Mouse (Mus musculus): Measurements from ENCODE around the gene Mylk3. TPM values are rescaled to one million over a fixed set of nuclear protein-coding genes. Genes with fewer than 3 reads are reported as not detected.

The Mylk3 gene
- polyA plus RNA-seq, 1 experiment from 2014 or later: 3.1 TPM

GRCm38 (mm10) chr8:85427026-85427425 is 40.9 kb upstream of the Mylk3 start:
- no peak overlapping the region for H3K4me2 ChIP-seq (ENCODE audit: low read length)
- ATAC-seq (replicated peaks; ENCODE audit: low FRiP score, low TSS enrichment, low read depth): no peak
- 53% methylated on average over 4 of the region's 4 CpGs for WGBS

GRCm38 (mm10) chr8:85421329-85421728 is 35.2 kb upstream of the Mylk3 start:
- Histone ChIP-seq H3K27me3 (replicated peaks; ENCODE audit: control insufficient read depth, insufficient read depth, low read length) (no peaks in the 10 kb centered on the region), H3K36me3 (ENCODE audit: control insufficient read depth, insufficient read depth, low read length) (peaks cover 12% of the 10 kb centered on the region), H3K4me1 (replicated peaks; ENCODE audit: control insufficient read depth, insufficient read depth, low read length) (no peaks in the 10 kb centered on the region; the same call in 1 of the 2 replicates), H3K4me3 (ENCODE audit: low read depth, low read length) (no peak overlapping the region), H3K9ac (ENCODE audit: low read length) (no peak overlapping the region), H3K4me2 (ENCODE audit: low read length) (no peak overlapping the region), H3K9me3 (ENCODE audit: control insufficient read depth, low read length) (no peaks in the 10 kb centered on the region), H3K27ac (ENCODE audit: low read depth) (no peak overlapping the region)
- no peak for ATAC-seq (replicated peaks; ENCODE audit: low FRiP score, low TSS enrichment, low read depth)
- 87% methylated on average over 1 of the region's 1 CpGs for WGBS
- DNase-seq (ENCODE audit: low spot score): no peak

More at GRCm38 (mm10) chr8:85427026-85427425, 40.9 kb upstream of the Mylk3 start:
- peaks cover 3% of the 10 kb centered on the region; the same call in 1 of the 2 replicates for H3K36me3 ChIP-seq (ENCODE audit: control insufficient read depth, insufficient read depth, low read length)
- H3K4me1 ChIP-seq (replicated peaks; ENCODE audit: control insufficient read depth, insufficient read depth, low read length): peaks cover 25% of the 10 kb centered on the region
- H3K27ac ChIP-seq (ENCODE audit: low read depth): no peak overlapping the region
- H3K4me3 ChIP-seq (ENCODE audit: low read depth, low read length): no peak overlapping the region
- no peaks in the 10 kb centered on the region for H3K27me3 ChIP-seq (replicated peaks; ENCODE audit: control insufficient read depth, insufficient read depth, low read length)
- no peak overlapping the region for H3K9ac ChIP-seq (ENCODE audit: low read length)
- peak; percentile 41 for DNase-seq (ENCODE audit: low spot score)
- H3K9me3 ChIP-seq (ENCODE audit: control insufficient read depth, low read length): no peaks in the 10 kb centered on the region

GRCm38 (mm10) chr8:85408526-85408925 is 22.4 kb upstream of the Mylk3 start:
- H3K27me3 ChIP-seq (replicated peaks; ENCODE audit: control insufficient read depth, insufficient read depth, low read length): no peaks in the 10 kb centered on the region
- H3K4me2 ChIP-seq (ENCODE audit: low read length): no peak overlapping the region
- no peak for DNase-seq (ENCODE audit: low spot score)
- WGBS: 70% methylated on average over 3 of the region's 3 CpGs
- H3K36me3 ChIP-seq (ENCODE audit: control insufficient read depth, insufficient read depth, low read length): peaks cover 19% of the 10 kb centered on the region
- H3K4me3 ChIP-seq (ENCODE audit: low read depth, low read length): no peak overlapping the region
- H3K27ac ChIP-seq (ENCODE audit: low read depth): no peak overlapping the region
- ATAC-seq (replicated peaks; ENCODE audit: low FRiP score, low TSS enrichment, low read depth): no peak
- H3K9me3 ChIP-seq (ENCODE audit: control insufficient read depth, low read length): no peaks in the 10 kb centered on the region
- H3K9ac ChIP-seq (ENCODE audit: low read length): no peak overlapping the region
- H3K4me1 ChIP-seq (replicated peaks; ENCODE audit: control insufficient read depth, insufficient read depth, low read length): no peaks in the 10 kb centered on the region

- Histone ChIP-seq H3K9me3 (ENCODE audit: control insufficient read depth, low read length) (no peaks in the 10 kb centered on the region), H3K27me3 (replicated peaks; ENCODE audit: control insufficient read depth, insufficient read depth, low read length) (no peaks in the 10 kb centered on the region), H3K9ac (ENCODE audit: low read length) (no peak overlapping the region), H3K4me3 (ENCODE audit: low read depth, low read length) (no peak overlapping the region), H3K4me2 (ENCODE audit: low read length) (no peak overlapping the region), H3K27ac (ENCODE audit: low read depth) (no peak overlapping the region), H3K4me1 (replicated peaks; ENCODE audit: control insufficient read depth, insufficient read depth, low read length) (no peaks in the 10 kb centered on the region), H3K36me3 (ENCODE audit: control insufficient read depth, insufficient read depth, low read length) (peaks cover 19% of the 10 kb centered on the region)
- no peak for DNase-seq (ENCODE audit: low spot score)
- 70% methylated on average over 7 of the region's 7 CpGs for WGBS
- peak; percentile 62 for ATAC-seq (replicated peaks; ENCODE audit: low FRiP score, low TSS enrichment, low read depth)
Observed at GRCm38 (mm10) chr8:85408053-85408505, 21.9 kb upstream of the Mylk3 start.

- H3K4me1 ChIP-seq (replicated peaks; ENCODE audit: control insufficient read depth, insufficient read depth, low read length): no peaks in the 10 kb centered on the region
- no peaks in the 10 kb centered on the region for H3K9me3 ChIP-seq (ENCODE audit: control insufficient read depth, low read length)
- no peak for ATAC-seq (replicated peaks; ENCODE audit: low FRiP score, low TSS enrichment, low read depth)
- H3K9ac ChIP-seq (ENCODE audit: low read length): no peak overlapping the region
- no peak for DNase-seq (ENCODE audit: low spot score)
- 76% methylated on average over 10 of the region's 10 CpGs for WGBS
- no peak overlapping the region for H3K27ac ChIP-seq (ENCODE audit: low read depth)
- H3K4me2 ChIP-seq (ENCODE audit: low read length): no peak overlapping the region
- no peaks in the 10 kb centered on the region for H3K27me3 ChIP-seq (replicated peaks; ENCODE audit: control insufficient read depth, insufficient read depth, low read length)
- no peak overlapping the region for H3K4me3 ChIP-seq (ENCODE audit: low read depth, low read length)
- peaks cover 15% of the 10 kb centered on the region for H3K36me3 ChIP-seq (ENCODE audit: control insufficient read depth, insufficient read depth, low read length)
Observed at GRCm38 (mm10) chr8:85405961-85406360, 19.8 kb upstream of the Mylk3 start.

- DNase-seq (ENCODE audit: low spot score) (no peak), ATAC-seq (replicated peaks; ENCODE audit: low FRiP score, low TSS enrichment, low read depth) (no peak)
- WGBS: 47% methylated on average over 3 of the region's 3 CpGs
Observed at GRCm38 (mm10) chr8:85405418-85405817, 19.3 kb upstream of the Mylk3 start.

GRCm38 (mm10) chr8:85398548-85398947 is 12.4 kb upstream of the Mylk3 start:
- Histone ChIP-seq H3K4me2 (ENCODE audit: low read length) (no peak overlapping the region), H3K36me3 (ENCODE audit: control insufficient read depth, insufficient read depth, low read length) (no peaks in the 10 kb centered on the region), H3K27me3 (replicated peaks; ENCODE audit: control insufficient read depth, insufficient read depth, low read length) (no peaks in the 10 kb centered on the region), H3K9ac (ENCODE audit: low read length) (no peak overlapping the region), H3K27ac (ENCODE audit: low read depth) (no peak overlapping the region), H3K4me1 (replicated peaks; ENCODE audit: control insufficient read depth, insufficient read depth, low read length) (no peaks in the 10 kb centered on the region), H3K9me3 (ENCODE audit: control insufficient read depth, low read length) (no peaks in the 10 kb centered on the region), H3K4me3 (ENCODE audit: low read depth, low read length) (no peak overlapping the region)
- ATAC-seq (replicated peaks; ENCODE audit: low FRiP score, low TSS enrichment, low read depth) (no peak), DNase-seq (ENCODE audit: low spot score) (no peak)
- 87% methylated on average over 4 of the region's 4 CpGs for WGBS

More at GRCm38 (mm10) chr8:85405418-85405817, 19.3 kb upstream of the Mylk3 start:
- Histone ChIP-seq H3K4me3 (ENCODE audit: low read depth, low read length) (no peak overlapping the region), H3K9ac (ENCODE audit: low read length) (no peak overlapping the region), H3K36me3 (ENCODE audit: control insufficient read depth, insufficient read depth, low read length) (peaks cover 10% of the 10 kb centered on the region), H3K27me3 (replicated peaks; ENCODE audit: control insufficient read depth, insufficient read depth, low read length) (no peaks in the 10 kb centered on the region), H3K4me1 (replicated peaks; ENCODE audit: control insufficient read depth, insufficient read depth, low read length) (no peaks in the 10 kb centered on the region), H3K4me2 (ENCODE audit: low read length) (no peak overlapping the region), H3K27ac (ENCODE audit: low read depth) (no peak overlapping the region), H3K9me3 (ENCODE audit: control insufficient read depth, low read length) (no peaks in the 10 kb centered on the region)

GRCm38 (mm10) chr8:85397508-85397907 is 11.4 kb upstream of the Mylk3 start:
- DNase-seq (ENCODE audit: low spot score): peak; percentile 78
- Histone ChIP-seq H3K4me3 (ENCODE audit: low read depth, low read length) (no peak overlapping the region), H3K27me3 (replicated peaks; ENCODE audit: control insufficient read depth, insufficient read depth, low read length) (no peaks in the 10 kb centered on the region), H3K4me2 (ENCODE audit: low read length) (no peak overlapping the region), H3K27ac (ENCODE audit: low read depth) (no peak overlapping the region), H3K4me1 (replicated peaks; ENCODE audit: control insufficient read depth, insufficient read depth, low read length) (no peaks in the 10 kb centered on the region), H3K9ac (ENCODE audit: low read length) (no peak overlapping the region), H3K9me3 (ENCODE audit: control insufficient read depth, low read length) (no peaks in the 10 kb centered on the region), H3K36me3 (ENCODE audit: control insufficient read depth, insufficient read depth, low read length) (no peaks in the 10 kb centered on the region)
- no peak for ATAC-seq (replicated peaks; ENCODE audit: low FRiP score, low TSS enrichment, low read depth)
- WGBS: 45% methylated on average over 5 of the region's 5 CpGs

GRCm38 (mm10) chr8:85396432-85397079 is 10.4 kb upstream of the Mylk3 start:
- ATAC-seq (replicated peaks; ENCODE audit: low FRiP score, low TSS enrichment, low read depth) (no peak), DNase-seq (ENCODE audit: low spot score) (no peak)
- 88% methylated on average over 5 of the region's 5 CpGs for WGBS
- H3K9ac ChIP-seq (ENCODE audit: low read length): no peak overlapping the region
- no peaks in the 10 kb centered on the region for H3K36me3 ChIP-seq (ENCODE audit: control insufficient read depth, insufficient read depth, low read length)
- no peak overlapping the region for H3K27ac ChIP-seq (ENCODE audit: low read depth)
- no peaks in the 10 kb centered on the region for H3K27me3 ChIP-seq (replicated peaks; ENCODE audit: control insufficient read depth, insufficient read depth, low read length)
- no peak overlapping the region for H3K4me3 ChIP-seq (ENCODE audit: low read depth, low read length)
- no peaks in the 10 kb centered on the region for H3K4me1 ChIP-seq (replicated peaks; ENCODE audit: control insufficient read depth, insufficient read depth, low read length)
- no peaks in the 10 kb centered on the region for H3K9me3 ChIP-seq (ENCODE audit: control insufficient read depth, low read length)
- H3K4me2 ChIP-seq (ENCODE audit: low read length): no peak overlapping the region
